ENCODE assay signal across 23 mouse cellular contexts in genomic region chr8:53489063-53489462, GRCm38 (mm10). TPM values are rescaled to one million over a fixed set of nuclear protein-coding genes. Genes with fewer than 3 reads are reported as not detected.
DNase-seq lines count a peak whose midpoint lies in the region; ATAC-seq and TF ChIP-seq lines count a peak whose summit lies in the region.
"Had no signal": no experiment of that assay in that cellular context is flagged by ENCODE, and none has a peak within 500 bp of the region (broad histone marks: within the 10 kb centered on the region; RNA-seq: fewer than 3 reads in every experiment).

No protein-coding gene starts in this region.

- no peaks in the 10 kb centered on the region for H3K36me3 ChIP-seq in embryonic facial prominence, embryonic 13.5 days
- H3K36me3 ChIP-seq in embryonic facial prominence, embryonic 10.5 days (replicated peaks), result no peaks in the 10 kb centered on the region
- no peaks in the 10 kb centered on the region for H3K36me3 ChIP-seq in limb, embryonic 14.5 days (ENCODE audit: control insufficient read depth, insufficient read depth, low read length)
- H3K36me3 ChIP-seq in limb, embryonic 10.5 days, result no peaks in the 10 kb centered on the region
- no peaks in the 10 kb centered on the region for H3K36me3 ChIP-seq in forebrain, embryonic 15.5 days
- H3K36me3 ChIP-seq: heart, embryonic 15.5 days; limb, embryonic 13.5 days; liver, embryonic 13.5 days; stomach, embryonic 15.5 days had no signal

- no peak for DNase-seq in embryonic facial prominence, embryonic 10.5 days (ENCODE audit: low spot score)
- DNase-seq in limb, embryonic 14.5 days (ENCODE audit: low spot score), result peak; percentile 25
- no peak for DNase-seq in limb, embryonic 10.5 days (ENCODE audit: low spot score)
- peak; percentile 31 for DNase-seq in brain, adult 2 months (ENCODE audit: low read depth, low spot score)
- no peak for DNase-seq in heart, adult 9 months (ENCODE audit: low spot score in 2 of 2)
- DNase-seq in adrenal gland, adult 2 months, result no peak
- DNase-seq: cerebellum, adult 8-10 months; gastrocnemius, adult 2 months; heart, postnatal 36 days; kidney, adult 11 months; kidney, postnatal 4 days; liver, embryonic 13.5 days; lung, adult 2 months; lung, postnatal 14 days; right cerebral cortex, adult 18-20 months; thymus, postnatal 36 days had no signal

- WGBS in embryonic facial prominence, embryonic 13.5 days, result 46% methylated on average over 2 of the region's 2 CpGs
- 61% methylated on average over 2 of the region's 2 CpGs for WGBS in embryonic facial prominence, embryonic 10.5 days
- 44% methylated on average over 2 of the region's 2 CpGs for WGBS in limb, embryonic 14.5 days
- WGBS in limb, embryonic 10.5 days, result 76% methylated on average over 2 of the region's 2 CpGs
- 12% methylated on average over 2 of the region's 2 CpGs for WGBS in forebrain, embryonic 15.5 days

- H3K9me3 ChIP-seq in embryonic facial prominence, embryonic 13.5 days, result no peaks in the 10 kb centered on the region
- no peaks in the 10 kb centered on the region for H3K9me3 ChIP-seq in embryonic facial prominence, embryonic 10.5 days
- H3K9me3 ChIP-seq in limb, embryonic 14.5 days (ENCODE audit: control insufficient read depth, low read length), result 0 out of 2 replicates have a peak, but pooled peaks cover 3% of the 10 kb centered on the region
- H3K9me3 ChIP-seq in limb, embryonic 10.5 days (replicated peaks), result no peaks in the 10 kb centered on the region
- H3K9me3 ChIP-seq in forebrain, embryonic 15.5 days, result peaks cover 4% of the 10 kb centered on the region; the same call in 1 of the 2 replicates
- H3K9me3 ChIP-seq: heart, embryonic 15.5 days; limb, embryonic 13.5 days; liver, embryonic 13.5 days; stomach, embryonic 15.5 days had no signal

- H3K4me1 ChIP-seq in embryonic facial prominence, embryonic 13.5 days, result no peaks in the 10 kb centered on the region
- H3K4me1 ChIP-seq in embryonic facial prominence, embryonic 10.5 days, result no peaks in the 10 kb centered on the region
- no peaks in the 10 kb centered on the region for H3K4me1 ChIP-seq in limb, embryonic 14.5 days (ENCODE audit: control insufficient read depth, insufficient read depth, low read length)
- H3K4me1 ChIP-seq in limb, embryonic 10.5 days, result no peaks in the 10 kb centered on the region
- peaks cover 4% of the 10 kb centered on the region; the same call in 1 of the 2 replicates for H3K4me1 ChIP-seq in forebrain, embryonic 15.5 days
- H3K4me1 ChIP-seq: heart, embryonic 15.5 days; liver, embryonic 13.5 days; stomach, embryonic 15.5 days had no signal

- H3K4me2 ChIP-seq in embryonic facial prominence, embryonic 13.5 days, result no peak overlapping the region
- H3K4me2 ChIP-seq in limb, embryonic 14.5 days (replicated peaks; ENCODE audit: low read depth, low read length, severe bottlenecking), result no peak overlapping the region
- no peak overlapping the region for H3K4me2 ChIP-seq in forebrain, embryonic 15.5 days (replicated peaks)
- H3K4me2 ChIP-seq: heart, embryonic 15.5 days; limb, embryonic 13.5 days; liver, embryonic 13.5 days; stomach, embryonic 15.5 days had no signal

- H3K27me3 ChIP-seq in embryonic facial prominence, embryonic 13.5 days, result no peaks in the 10 kb centered on the region
- no peaks in the 10 kb centered on the region for H3K27me3 ChIP-seq in embryonic facial prominence, embryonic 10.5 days (replicated peaks; ENCODE audit: low read depth, poor library complexity, severe bottlenecking)
- no peaks in the 10 kb centered on the region for H3K27me3 ChIP-seq in limb, embryonic 14.5 days (ENCODE audit: control insufficient read depth, insufficient read depth, low read length)
- no peaks in the 10 kb centered on the region for H3K27me3 ChIP-seq in limb, embryonic 10.5 days (ENCODE audit: low read depth, poor library complexity, severe bottlenecking)
- H3K27me3 ChIP-seq in forebrain, embryonic 15.5 days, result no peaks in the 10 kb centered on the region
- H3K27me3 ChIP-seq: heart, embryonic 15.5 days; limb, embryonic 13.5 days; liver, embryonic 13.5 days; stomach, embryonic 15.5 days had no signal

- H3K27ac ChIP-seq in embryonic facial prominence, embryonic 13.5 days, result no peak overlapping the region
- H3K27ac ChIP-seq in embryonic facial prominence, embryonic 10.5 days (replicated peaks), result no peak overlapping the region
- H3K27ac ChIP-seq in limb, embryonic 14.5 days (replicated peaks; ENCODE audit: low read depth, low read length), result no peak overlapping the region
- H3K27ac ChIP-seq in limb, embryonic 10.5 days, result no peak overlapping the region
- H3K27ac ChIP-seq in forebrain, embryonic 15.5 days (replicated peaks), result no peak overlapping the region
- H3K27ac ChIP-seq: gastrocnemius, adult 2 months; heart, embryonic 15.5 days; limb, embryonic 13.5 days; liver, embryonic 13.5 days; stomach, embryonic 15.5 days had no signal

- no peak for TF ChIP-seq POLR2A in limb, embryonic 14.5 days (IDR thresholded peaks at IDR 0.05; ENCODE audit: borderline replicate concordance, extremely low read depth, insufficient read depth, insufficient read length)

- ATAC-seq in embryonic facial prominence, embryonic 13.5 days (ENCODE audit: insufficient number of reproducible peaks, insufficient read depth, low FRiP score, low TSS enrichment, low read depth), result 0 out of 2 replicates have a peak, but pooled peaks have one; percentile 26
- ATAC-seq in limb, embryonic 14.5 days (ENCODE audit: low FRiP score, low read depth), result no peak
- peak; percentile 67 for ATAC-seq in forebrain, embryonic 15.5 days (replicated peaks)
- ATAC-seq: Patski had no signal

- H3K4me3 ChIP-seq in embryonic facial prominence, embryonic 13.5 days, result no peak overlapping the region
- H3K4me3 ChIP-seq in embryonic facial prominence, embryonic 10.5 days, result no peak overlapping the region
- no peak overlapping the region for H3K4me3 ChIP-seq in limb, embryonic 14.5 days (replicated peaks; ENCODE audit: low read length)
- no peak overlapping the region for H3K4me3 ChIP-seq in limb, embryonic 10.5 days
- H3K4me3 ChIP-seq in forebrain, embryonic 15.5 days, result no peak overlapping the region
- H3K4me3 ChIP-seq: erythroblast, embryonic 14.5 days; gastrocnemius, adult 2 months; heart, embryonic 15.5 days; limb, embryonic 13.5 days; liver, embryonic 13.5 days; stomach, embryonic 15.5 days had no signal

- no peak overlapping the region for H3K9ac ChIP-seq in embryonic facial prominence, embryonic 13.5 days
- H3K9ac ChIP-seq in limb, embryonic 14.5 days (ENCODE audit: low read depth, low read length, severe bottlenecking), result no peak overlapping the region
- H3K9ac ChIP-seq in forebrain, embryonic 15.5 days (replicated peaks), result no peak overlapping the region
- H3K9ac ChIP-seq: heart, embryonic 15.5 days; limb, embryonic 13.5 days; liver, embryonic 13.5 days; stomach, embryonic 15.5 days had no signal

RNA-seq across cellular contexts. Expression of gene Aga, which starts 22.5 kb away (rescaled TPM):
- 28.8 and 29.4 TPM in 2 replicates for polyA plus RNA-seq in embryonic facial prominence, embryonic 13.5 days (2015; fragmentation: Nextera tagmentation; extraction: Ambion mirVana)
- 13.8 and 14.6 TPM in 2 replicates for polyA plus RNA-seq in embryonic facial prominence, embryonic 10.5 days (2016; fragmentation: Nextera tagmentation; extraction: Ambion mirVana)
- polyA plus RNA-seq in limb, embryonic 14.5 days (2012; rRNA removed), result 11.3 and 15.3 TPM in 2 replicates
- polyA plus RNA-seq in limb, embryonic 14.5 days (2014; fragmentation: Nextera tagmentation; extraction: Ambion mirVana), result 29.3 and 29.7 TPM in 2 replicates
- 10.0 and 14.1 TPM in 2 replicates for polyA plus RNA-seq in limb, embryonic 10.5 days (2016; fragmentation: Nextera tagmentation; extraction: Ambion mirVana)
- polyA plus RNA-seq in forebrain, embryonic 15.5 days (2015; fragmentation: Nextera tagmentation; extraction: Ambion mirVana), result 10.1 and 12.1 TPM in 2 replicates
- 10 to 100 TPM; 28.9 to 33.6 TPM for total RNA-seq in adrenal gland, adult 2 months (2021)
- polyA plus RNA-seq in adrenal gland, adult 2 months (2012; rRNA removed), result 3.6 and 3.9 TPM in 2 replicates

Comparison
In these comparisons a context has a peak if more than half of its experiments do, and no peak if none do; other contexts are left out.
1. DNase-seq: peak in limb, embryonic 14.5 days (single experiment) and brain, adult 2 months (single experiment); none in embryonic facial prominence, embryonic 10.5 days (single experiment), limb, embryonic 10.5 days (single experiment), heart, adult 9 months (0 of 2) and adrenal gland, adult 2 months (single experiment).